Mouse (Mus musculus) cerebellum, adult (tissue): Measurements from ENCODE around the gene Gm20388.

ENCODE experiments used
- ATAC-seq: cut with Nextera tagmentation; 2 replicates; pipeline ENCODE4 v1.9.2; 2017; ENCODE audit warnings: mild to moderate bottlenecking, moderate library complexity, mixed read lengths; ENCODE audit not compliant: insufficient number of reproducible peaks, low FRiP score, low TSS enrichment

Gene Gm20388

DNA sequence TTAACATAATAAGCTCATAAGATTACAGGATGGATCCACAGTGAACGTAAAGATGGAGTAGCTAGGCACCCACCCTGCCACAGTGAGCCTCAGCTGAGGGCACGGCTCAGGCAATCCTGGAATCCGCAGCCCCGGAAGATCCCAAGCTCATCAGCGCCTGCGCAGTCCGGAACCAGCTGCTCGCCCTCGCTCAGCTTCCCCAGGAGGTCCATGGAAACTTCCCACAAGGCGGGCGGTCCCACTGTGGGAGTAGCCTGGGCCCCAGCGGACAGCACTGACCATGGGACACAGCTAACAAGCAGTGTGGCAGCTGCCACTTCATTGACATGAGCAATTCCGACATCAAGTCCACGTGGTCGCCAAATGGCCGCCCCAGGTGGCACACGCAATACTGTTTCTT, 1544.1 kb downstream of the Gm20388 start:
- no peak for ATAC-seq

DNA sequence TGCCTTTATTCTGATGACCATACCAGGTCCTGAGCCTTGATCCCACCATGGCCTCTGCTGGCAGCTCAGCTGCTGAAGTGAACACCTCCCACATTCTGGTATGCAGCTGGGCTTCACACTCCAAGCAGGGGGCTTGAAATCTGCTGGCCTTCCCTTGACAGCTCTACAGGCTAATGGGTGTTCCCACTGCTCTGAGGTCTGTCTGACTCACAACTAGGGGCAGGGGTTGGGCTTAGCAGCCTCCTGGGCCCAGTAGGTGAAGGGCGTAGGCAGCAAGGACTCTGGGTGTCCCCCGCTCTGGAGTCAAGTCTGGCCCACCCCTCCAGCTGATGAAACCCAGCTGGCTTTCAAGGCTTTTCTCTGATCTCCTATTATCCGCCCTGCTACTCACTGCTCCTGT, 1550.6 kb downstream of the Gm20388 start:
- no peak for ATAC-seq

DNA sequence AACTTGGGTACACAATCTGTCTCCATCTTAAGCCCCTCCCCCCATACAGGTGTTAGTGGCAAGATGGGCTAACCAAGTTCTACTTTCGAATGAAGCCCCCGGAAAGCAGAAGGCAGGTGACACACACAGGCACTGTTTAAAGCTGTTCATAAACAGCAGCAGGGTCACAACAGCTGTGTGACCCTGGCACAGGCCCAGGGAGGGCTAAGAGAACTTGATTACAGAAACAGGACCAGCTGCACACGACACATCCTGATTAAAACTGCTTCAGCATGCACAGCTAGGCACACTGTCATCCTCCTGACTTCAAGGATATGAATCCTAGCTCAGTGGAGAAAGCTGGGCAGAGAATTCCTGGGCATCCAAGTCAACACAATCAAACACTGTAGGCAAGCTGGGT, 1551.5 kb downstream of the Gm20388 start:
- no peak for ATAC-seq

- ATAC-seq = no peak
Measured at GRCm38 (mm10) chr8:121468083-121469071, 1557.7 kb downstream of the Gm20388 start.

DNA sequence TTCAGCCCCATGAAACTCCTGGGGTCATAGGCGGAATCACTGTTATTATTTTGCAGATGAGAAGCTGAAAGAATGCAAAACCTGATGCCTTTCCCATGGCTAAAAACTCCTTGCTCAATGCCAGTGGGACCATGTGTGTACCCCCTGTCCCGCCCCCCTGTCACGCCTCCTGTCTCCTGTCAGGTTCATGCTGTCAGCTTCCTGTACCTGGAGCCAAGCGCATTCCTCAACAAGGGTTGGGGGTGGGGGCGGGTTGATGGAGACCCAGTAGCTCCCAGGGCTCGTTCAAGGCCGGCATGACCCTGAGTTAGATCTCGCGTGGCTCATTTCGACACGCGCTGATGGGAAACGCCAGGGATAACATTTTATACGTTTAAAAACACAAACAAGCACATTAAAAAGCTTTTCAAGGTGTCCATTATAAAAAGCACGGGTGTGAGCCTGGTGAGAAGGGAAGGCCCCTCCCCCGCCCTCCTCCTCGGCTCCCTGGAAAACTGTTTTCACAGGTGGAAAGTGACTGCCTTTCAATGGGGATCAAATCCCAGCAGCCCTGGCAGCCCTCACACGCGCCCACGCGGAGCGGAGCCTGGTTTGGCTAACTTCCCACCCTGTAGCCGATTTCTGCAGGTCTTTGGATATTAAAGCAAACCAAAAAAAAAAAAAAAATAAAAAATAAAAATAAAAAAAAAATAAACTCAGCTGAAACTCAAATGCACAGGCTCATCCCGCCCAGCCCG, 1563.7 kb downstream of the Gm20388 start:
- no peak for ATAC-seq

GRCm38 (mm10) chr8:121474898-121475284, 1564.2 kb downstream of the Gm20388 start:
- no peak for ATAC-seq

DNA sequence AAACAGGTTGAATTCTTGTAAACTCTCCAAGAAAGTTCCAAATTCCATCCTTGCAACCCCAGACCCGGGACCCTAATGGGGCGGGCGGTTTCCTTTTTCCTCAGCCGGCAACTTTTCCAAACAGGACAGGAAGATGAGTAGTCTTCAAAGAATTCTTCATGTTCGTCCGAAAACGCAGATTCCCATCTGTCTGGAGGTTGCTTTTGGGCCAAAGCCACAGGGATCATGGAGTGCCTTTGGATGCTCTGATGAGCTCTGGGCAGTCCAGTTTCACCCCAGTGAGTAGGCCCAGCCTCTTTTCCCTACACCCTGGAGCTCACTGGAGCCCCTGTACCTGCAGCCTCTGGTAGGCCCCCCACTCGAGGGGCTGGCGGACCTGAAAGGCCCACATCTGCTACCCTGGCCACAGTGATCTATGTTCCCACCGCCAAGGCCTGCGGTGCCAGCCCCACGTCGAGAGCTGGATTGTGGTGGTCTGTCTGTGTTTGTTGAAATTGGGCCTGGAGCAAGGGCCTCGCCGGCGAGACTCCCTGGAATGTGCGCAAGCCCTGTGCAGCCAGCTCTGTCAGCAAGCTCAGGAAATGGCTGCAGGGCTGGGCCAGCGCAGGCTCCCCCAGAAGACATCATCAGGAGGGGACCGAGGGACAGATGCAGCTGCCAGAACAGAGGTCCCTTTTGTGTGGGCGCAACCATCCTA, 1567.4 kb downstream of the Gm20388 start:
- no peak for ATAC-seq

DNA sequence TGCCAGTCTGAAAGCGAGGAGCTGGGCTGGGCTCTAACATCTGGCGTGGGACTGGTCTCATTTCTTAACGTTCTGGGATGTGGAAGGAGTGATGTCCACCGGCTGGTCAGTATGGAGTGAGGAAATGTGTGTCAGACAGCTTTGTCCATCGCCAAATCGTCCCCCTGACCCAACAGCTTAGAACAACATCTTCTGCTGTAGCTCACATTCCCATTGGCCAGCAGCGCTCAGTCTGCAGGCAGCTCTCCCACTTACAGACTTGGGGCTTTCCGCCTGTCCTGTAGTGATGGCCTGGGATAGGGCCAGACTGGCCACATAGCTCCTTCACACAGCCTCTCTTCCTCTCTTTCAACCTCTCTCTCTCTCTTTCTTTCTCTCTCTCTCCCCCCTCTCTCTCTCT, 1568.5 kb downstream of the Gm20388 start:
- no peak for ATAC-seq

DNA sequence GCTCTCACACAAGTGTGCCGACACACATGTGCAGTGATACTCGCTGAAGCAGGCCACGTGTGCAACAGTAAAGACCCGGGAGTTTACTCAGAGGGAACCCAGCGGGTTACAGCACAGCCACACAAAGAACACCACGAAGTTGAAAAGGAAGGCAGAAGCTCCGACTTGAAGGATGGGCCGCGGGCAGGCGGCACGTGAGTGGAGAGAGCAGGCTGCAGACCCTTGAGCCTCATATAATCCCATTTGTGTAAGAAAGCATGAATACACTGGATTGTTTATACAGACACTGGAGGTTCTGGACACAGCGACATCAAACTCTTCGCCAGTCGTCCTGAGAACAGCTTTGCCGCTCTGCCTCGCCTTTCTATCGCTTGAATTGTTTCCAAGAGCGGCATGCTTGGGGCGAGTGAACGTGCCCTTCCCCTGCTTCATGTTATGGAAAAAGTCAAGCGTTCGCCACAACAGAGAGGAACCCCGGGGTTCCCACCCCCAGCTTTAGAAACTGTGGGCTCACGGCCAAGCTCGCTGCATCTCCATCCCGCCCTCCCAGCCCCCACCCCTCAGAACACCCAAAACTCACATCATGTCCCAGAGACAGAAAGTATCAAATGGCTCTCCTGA, 1569.9 kb downstream of the Gm20388 start:
- ATAC-seq = no peak

GRCm38 (mm10) chr8:121484072-121484782, 1573.6 kb downstream of the Gm20388 start:
- ATAC-seq = no peak

GRCm38 (mm10) chr8:121491633-121492032, 1581.0 kb downstream of the Gm20388 start:
- no peak for ATAC-seq

- ATAC-seq = no peak
Measured at GRCm38 (mm10) chr8:121497621-121498020, 1587.0 kb downstream of the Gm20388 start.

DNA sequence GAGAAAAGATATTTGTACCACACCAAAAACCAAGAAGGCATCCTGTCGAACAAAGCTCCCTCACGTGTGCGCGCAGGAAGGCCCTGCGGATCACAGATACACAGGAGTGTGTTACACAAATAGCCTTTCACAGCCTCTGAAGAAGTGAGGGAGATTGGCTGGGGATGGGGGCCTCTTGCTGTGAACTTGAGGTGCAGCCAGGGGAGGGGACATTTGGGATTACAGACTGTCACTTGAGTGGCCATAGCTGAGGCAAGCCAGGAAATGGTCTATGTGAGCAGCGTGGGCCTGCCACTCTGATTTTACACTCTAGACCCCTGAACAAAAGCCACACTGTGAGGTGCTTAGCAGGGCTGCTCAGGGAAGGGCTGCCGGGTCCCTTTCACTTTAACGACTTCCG, 1601.1 kb downstream of the Gm20388 start:
- no peak for ATAC-seq

GRCm38 (mm10) chr8:121513429-121513828, 1602.8 kb downstream of the Gm20388 start:
- ATAC-seq = peak; percentile 68

GRCm38 (mm10) chr8:121525111-121525818, 1614.6 kb downstream of the Gm20388 start:
- no peak for ATAC-seq

DNA sequence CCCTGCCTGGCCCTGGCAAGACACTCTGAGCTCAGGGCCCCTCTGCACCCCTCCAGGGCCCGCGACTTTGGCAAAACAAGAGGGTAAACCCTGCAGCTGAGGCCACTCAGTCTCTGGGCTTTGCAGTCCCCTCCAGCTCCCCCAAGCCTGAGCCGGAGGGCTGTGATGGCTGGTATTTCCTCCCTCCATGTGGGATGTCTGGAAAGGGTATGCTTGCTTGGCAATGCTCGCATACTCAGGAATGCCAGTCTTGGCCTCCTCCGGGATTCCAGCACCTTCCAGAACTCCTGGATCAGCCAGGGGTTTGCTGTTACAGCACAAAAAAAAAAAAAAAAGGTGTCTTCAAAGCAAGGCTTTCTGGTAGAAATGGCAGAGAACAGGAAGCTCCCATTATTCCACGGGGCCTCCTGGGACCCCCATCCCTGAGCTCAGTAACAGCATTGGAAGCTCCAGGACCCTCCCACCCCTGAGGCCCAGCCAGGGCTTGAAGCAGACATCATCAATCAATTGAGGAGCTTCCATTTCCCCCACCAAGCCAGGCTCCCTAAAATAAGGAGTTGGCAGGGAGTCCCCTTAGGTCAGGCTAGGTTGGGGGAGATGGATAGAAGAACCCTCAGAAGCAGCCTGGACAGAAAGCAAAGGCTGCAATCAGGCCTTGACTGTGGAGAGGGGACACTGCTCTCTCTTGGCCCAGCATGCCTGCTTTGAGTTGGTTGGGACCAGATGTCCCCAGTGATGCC, 1616.3 kb downstream of the Gm20388 start:
- ATAC-seq = no peak

GRCm38 (mm10) chr8:121527751-121528150, 1617.1 kb downstream of the Gm20388 start:
- no peak for ATAC-seq

- ATAC-seq = no peak
Measured at GRCm38 (mm10) chr8:121528790-121529189, 1618.1 kb downstream of the Gm20388 start.
